Mouse (Mus musculus): ENCODE data around the gene Bloc1s5.

GRCm38 (mm10) chr13:38634256-38634799 lies 581 bp downstream of the Bloc1s5 start:
- no peak for TF ChIP-seq MAX (IDR thresholded peaks at IDR 0.05; ENCODE audit: low read depth)
- no peak for TF ChIP-seq POLR2AphosphoS2 (IDR thresholded peaks at IDR 0.05; ENCODE audit: insufficient read length, low read depth)
- TF ChIP-seq E2F4 (IDR thresholded peaks at IDR 0.05; ENCODE audit: insufficient read depth): no peak
- no peak for TF ChIP-seq POLR2A (IDR thresholded peaks at IDR 0.05; ENCODE audit: insufficient read length, low read depth)
- no peak for TF ChIP-seq CEBPB (IDR thresholded peaks at IDR 0.05; ENCODE audit: insufficient read depth, poor library complexity, severe bottlenecking)

All from myocyte (in vitro differentiated cells).